Mouse (Mus musculus) megakaryocyte progenitor cell, adult 5-6 weeks (primary cell): ENCODE measurements around the gene Nmnat2. TPM values are rescaled to one million over a fixed set of nuclear protein-coding genes. Genes with fewer than 3 reads are reported as not detected.

Source experiments
- ATAC-seq: replicated peaks from 2 replicates; pipeline ENCODE4 v1.8.0; 2016; ENCODE audit warnings: mild to moderate bottlenecking, moderate TSS enrichment, inconsistent platforms; ENCODE audit not compliant: poor library complexity
- total RNA-seq, 2 experiments: library from RNA; stranded (forward) in 1 of 2; stranded (reverse) in 1 of 2; fragments of 157-497, 149-512 nt in 1 of 2; fragments of 200-1000 nt in 1 of 2; gene quantifications; 2 replicates each; pipeline versions ENCODE4 v1.2.3 to v1.2.4; 2015 to 2017

Gene Nmnat2
- total RNA-seq, 2 experiments from 2014 or later: 0.20 to 0.21 TPM

- ATAC-seq: peak; percentile 54
Measured at GRCm38 (mm10) chr1:153115315-153115714, 160.5 kb downstream of the Nmnat2 start.

DNA sequence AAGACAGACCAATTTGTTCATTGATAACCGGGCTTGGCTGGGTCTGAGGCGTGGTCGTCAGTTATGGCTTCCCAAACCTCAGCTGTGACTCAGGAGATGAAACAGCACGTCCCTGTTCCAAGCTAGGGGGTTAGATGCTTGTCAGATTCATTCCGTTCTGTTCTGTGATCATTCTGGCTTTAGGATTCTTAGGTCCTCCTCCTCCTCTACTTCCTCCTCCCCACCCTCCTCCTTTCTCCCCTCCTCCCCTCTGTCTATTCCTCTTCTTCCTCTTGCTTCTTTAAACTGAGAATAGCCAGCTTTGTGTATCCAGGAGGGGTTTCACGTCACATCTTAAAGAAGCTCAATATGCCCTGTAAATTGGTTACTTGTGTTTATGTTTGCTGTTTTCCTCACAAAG, 165.8 kb downstream of the Nmnat2 start:
- 0 out of 2 replicates have a peak, but pooled peaks have one; percentile 7 for ATAC-seq

DNA sequence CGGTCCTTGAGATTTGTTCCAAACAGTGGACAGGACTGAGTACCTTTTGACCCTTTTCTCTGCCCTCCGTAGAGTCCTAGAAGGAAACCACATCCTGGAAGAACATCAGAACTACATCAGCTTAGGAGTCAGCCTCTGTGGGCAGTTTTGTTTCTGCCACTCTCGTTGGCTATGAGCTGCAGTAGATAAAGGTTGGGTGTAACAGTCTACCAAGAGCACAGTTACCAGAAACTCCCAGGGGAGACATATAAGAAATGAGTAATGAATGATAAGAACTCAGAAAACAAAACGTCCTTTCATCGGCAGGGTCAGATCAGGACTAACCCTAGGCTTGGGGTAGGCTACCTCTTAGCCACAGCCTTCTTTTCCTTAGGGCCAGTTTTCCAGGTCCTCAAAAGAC, 166.5 kb downstream of the Nmnat2 start:
- peak; percentile 74 for ATAC-seq

- ATAC-seq: no peak
Measured at GRCm38 (mm10) chr1:153122764-153123163, 168.0 kb downstream of the Nmnat2 start.

DNA sequence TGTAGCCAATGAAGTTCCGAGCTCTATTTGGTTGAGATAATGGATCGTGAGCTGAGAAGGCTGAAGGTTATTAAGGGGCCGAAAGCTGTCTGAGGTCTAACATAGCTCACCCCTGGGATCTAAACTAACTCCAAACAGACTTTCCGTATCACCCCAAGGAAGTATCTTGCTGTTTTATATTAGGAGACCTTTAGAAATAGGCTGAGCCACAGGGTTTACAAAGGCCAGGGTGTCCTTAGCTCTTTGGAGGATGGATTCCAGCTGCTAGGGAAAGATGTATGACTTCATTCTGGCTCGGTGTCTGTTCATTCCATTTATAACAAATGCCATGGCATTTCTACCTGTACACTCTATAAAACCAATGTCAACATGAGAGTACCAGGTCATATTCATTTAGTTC, 169.7 kb downstream of the Nmnat2 start:
- no peak for ATAC-seq

GRCm38 (mm10) chr1:153125287-153126275, 170.8 kb downstream of the Nmnat2 start:
- no peak for ATAC-seq

DNA sequence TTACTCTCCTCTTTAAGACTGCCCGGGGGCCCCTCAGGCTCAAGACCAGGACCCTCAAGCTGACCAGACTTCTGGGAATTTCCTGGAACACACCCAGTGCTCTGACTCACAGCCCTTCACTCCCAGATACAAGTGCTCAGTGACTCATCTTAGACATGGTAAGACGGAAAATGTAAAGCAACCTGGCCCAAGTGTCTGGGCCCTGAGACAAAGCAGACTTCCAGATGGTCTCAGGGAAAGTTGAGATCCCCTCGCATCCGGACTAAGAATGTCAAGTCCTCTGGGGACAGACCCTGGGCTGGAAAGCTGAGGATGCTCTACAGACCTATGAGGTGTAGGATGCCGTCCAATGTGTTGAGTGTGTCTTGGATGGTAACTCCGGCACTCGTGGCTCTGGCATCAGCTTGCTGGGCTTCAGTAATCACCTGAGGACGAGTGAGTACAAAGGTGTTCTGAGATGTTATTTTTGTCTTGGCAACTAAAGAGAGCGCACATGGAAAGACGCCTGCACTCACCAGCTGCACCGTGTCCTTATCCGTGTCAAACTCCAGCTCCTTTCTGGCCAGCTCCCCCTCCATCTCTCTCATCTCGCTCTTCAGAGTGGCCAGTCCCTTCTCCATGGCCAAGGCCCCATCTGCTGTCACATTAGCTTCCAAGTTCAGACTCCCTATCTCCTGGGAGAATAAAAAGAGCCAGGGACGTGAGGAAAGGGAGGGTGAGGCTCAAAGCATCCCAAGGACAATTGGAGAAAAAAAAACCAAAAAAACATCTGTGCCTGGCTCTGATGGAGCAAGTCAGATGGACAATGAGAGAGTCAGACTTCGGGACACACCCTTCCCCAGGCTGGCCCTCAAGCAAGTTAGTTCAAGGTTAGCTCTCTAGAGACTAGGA, 171.9 kb downstream of the Nmnat2 start:
- no peak for ATAC-seq

GRCm38 (mm10) chr1:153127622-153128021, 172.8 kb downstream of the Nmnat2 start:
- ATAC-seq: no peak

DNA sequence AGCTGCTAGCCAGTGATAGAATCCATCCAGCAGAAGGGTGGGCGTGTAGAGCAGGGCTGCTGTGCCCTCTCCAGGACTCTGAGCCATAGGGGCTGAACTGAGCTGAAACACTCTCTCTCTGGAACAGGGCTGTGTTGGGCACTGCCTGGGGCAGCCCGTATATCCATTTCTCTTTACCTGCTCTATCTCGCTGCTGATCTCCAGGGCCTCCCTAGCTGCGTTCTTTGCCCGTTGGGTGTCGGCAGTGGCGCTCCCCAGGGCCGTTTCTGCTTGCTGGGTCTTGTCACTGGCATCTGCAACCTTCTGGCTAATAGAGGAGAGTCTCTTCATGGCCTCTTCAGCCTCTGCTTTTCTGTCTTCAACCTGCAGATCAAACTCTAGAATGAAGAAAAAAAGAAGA, 174.0 kb downstream of the Nmnat2 start:
- ATAC-seq: no peak

- ATAC-seq: no peak
Measured at GRCm38 (mm10) chr1:153129992-153130713, 175.4 kb downstream of the Nmnat2 start.

DNA sequence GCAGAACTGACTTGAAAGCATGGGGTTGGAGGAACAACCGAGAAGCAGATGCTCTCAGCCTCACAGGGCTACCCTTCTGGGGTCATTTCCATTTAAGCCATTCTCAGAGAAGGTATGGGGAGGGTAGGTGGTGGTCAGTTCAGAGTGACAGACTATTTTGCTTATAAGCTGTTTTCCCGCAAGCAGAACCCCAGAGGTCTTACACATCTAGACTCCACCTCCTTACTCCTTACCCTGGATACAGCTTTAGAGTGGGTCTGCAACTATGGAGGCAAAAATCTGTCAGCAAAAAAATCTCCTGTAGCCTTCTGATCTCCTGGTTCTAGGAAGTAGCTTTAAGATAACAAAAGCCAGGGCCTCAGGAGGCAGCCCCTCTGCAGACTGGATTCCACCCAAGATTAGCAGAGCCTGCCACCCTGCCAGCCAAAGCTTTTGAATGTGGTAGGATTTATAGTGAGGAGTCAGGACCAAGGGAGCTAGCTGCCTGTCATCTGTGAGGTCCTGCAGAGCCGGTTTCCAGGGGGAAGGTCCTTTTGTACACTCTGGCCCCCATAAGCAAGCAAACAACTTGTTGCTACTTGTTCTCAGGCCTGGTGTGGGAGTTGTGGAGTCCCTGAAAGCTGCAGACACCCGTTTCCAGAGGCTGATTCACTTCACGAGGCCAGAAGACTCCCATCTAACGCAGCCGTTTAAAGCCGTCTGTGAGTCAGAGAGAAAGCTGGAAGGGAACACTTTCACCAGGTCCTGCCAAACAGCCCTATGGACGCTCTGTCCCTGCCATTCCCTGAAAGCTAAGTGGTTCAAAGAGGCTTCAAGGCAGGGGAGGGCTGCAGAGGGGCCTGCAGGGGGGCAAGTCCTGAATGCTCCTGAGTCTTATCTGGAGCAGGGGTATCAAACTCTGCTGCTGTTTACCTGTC, 179.3 kb downstream of the Nmnat2 start:
- no peak for ATAC-seq

DNA sequence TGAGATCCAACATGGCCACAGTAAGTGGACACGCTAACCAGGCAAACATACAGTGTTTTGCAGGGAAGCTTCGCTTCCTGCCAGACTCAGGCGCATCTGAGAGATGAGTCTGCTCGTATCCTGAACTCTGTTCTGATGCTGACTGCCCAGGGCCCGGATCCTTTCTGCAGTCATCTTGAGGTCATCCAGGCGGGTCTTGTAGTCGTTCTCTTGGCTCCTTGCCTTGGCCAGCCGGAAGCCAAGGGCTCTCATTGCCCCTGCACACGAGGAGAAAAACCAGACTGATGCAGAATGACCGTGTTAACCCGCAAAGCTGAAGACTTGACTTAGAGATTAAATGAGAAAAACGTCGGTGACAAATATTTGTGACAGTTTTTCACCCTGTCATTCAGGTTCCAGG, 181.9 kb downstream of the Nmnat2 start:
- no peak for ATAC-seq

DNA sequence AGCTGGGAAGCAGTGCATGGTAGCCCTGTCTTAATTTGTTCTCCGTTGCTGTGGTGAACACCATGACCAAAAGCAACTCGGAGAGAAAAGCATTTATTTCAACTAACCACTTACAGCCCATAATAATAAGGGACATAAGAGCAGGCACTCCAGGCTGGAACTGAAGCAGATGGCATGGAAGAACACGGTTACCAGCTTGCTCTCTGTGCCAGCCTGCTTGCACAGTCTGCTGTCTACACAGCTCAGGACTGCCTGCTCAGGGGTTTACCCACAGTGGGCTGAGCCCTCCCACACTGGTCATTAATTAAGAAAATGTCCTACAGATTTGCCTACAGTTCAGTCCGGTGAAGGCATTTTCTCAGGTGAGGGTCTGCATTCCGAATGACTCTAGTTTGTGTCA, 183.7 kb downstream of the Nmnat2 start:
- no peak for ATAC-seq

DNA sequence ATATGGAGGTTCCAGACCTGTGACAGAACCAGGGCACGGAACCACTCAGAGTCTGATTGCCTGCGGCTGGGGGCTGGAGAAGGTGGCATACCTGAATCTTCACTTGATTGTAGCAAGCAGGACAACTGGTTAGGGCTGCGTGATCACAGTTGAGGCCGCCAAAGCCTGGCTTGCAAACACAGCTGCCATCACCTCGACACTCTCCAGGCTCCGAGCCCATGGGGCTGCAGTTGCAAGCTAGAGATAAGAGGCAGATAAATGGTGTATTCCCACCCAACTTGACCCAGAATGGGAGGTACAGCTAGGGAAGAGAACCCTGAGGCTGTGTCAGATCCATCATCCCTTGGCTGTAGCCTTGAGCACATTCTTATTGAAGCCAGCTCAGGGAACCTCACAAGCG, 184.8 kb downstream of the Nmnat2 start:
- ATAC-seq: peak; percentile 64; the same call in 1 of the 2 replicates

DNA sequence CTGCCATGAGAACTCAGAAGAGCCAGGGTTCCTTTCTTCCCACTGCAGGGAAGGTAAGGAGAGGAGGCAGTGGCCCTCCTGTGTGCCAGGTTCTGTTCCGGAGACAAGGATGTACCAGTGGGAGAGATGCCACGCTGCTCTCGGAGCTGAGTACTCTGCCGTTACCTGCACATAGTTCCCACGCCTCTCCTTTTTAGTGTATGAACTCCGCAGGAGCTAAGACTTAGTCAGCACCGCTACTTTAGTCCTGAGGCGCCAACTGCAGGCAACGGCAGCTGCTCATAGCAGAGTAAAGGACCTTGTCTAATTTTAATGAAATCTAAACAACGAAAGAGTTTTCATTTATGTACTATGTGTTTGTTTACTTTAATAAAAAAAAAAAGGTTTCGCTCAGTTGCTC, 185.5 kb downstream of the Nmnat2 start:
- no peak for ATAC-seq

GRCm38 (mm10) chr1:153140747-153141228, 186.0 kb downstream of the Nmnat2 start:
- ATAC-seq: peak; percentile 57

- no peak for ATAC-seq
Measured at GRCm38 (mm10) chr1:153144021-153144420, 189.2 kb downstream of the Nmnat2 start.

DNA sequence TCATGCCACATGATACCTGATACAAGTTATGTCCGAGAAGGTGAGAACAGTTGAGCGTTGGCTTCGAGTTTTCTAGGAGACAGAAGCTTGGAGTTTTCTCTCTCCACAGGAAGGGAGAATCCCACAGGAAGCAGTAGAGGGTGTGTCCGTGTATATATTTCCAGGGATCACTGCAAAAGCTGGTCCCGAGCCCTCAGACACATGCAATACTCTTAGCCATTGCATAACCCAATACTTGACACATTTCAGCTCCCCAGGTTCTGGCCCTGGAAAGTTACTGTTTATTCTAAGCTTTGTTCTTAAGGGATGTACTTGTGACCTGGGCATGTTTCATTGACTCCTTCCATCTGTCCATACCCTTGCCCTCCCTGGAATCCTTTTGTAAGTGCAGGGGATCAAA, 191.0 kb downstream of the Nmnat2 start:
- no peak for ATAC-seq

- ATAC-seq: no peak
Measured at GRCm38 (mm10) chr1:153152594-153152993, 197.8 kb downstream of the Nmnat2 start.
